ENCODE assay signal across 14 mouse cellular contexts in genomic region chr3:85703141-85703882, GRCm38 (mm10).
A peak's percentile ranks its signal among the peaks of the same experiment; 100 is the strongest.
DNase-seq lines count a peak whose midpoint lies in the region; ATAC-seq and TF ChIP-seq lines count a peak whose summit lies in the region.
"Had no signal": no experiment of that assay in that cellular context is flagged by ENCODE, and none has a peak within 500 bp of the region (broad histone marks: within the 10 kb centered on the region; RNA-seq: fewer than 3 reads in every experiment).

No protein-coding gene starts in this region.

- no peaks in the 10 kb centered on the region for H3K9me3 ChIP-seq in forebrain, postnatal 0 days (ENCODE audit: low read length)
- H3K9me3 ChIP-seq in forebrain, embryonic 12.5 days, result no peaks in the 10 kb centered on the region
- no peaks in the 10 kb centered on the region for H3K9me3 ChIP-seq in intestine, embryonic 15.5 days
- no peaks in the 10 kb centered on the region for H3K9me3 ChIP-seq in intestine, postnatal 0 days (ENCODE audit: control insufficient read depth)
- H3K9me3 ChIP-seq: limb, embryonic 15.5 days; midbrain, embryonic 12.5 days had no signal

- no peak overlapping the region for H3K4me3 ChIP-seq in forebrain, postnatal 0 days (ENCODE audit: low read depth, low read length)
- no peak overlapping the region for H3K4me3 ChIP-seq in forebrain, embryonic 12.5 days (replicated peaks)
- no peak overlapping the region for H3K4me3 ChIP-seq in intestine, embryonic 15.5 days (replicated peaks)
- no peak overlapping the region for H3K4me3 ChIP-seq in intestine, postnatal 0 days (ENCODE audit: low read depth, low read length)
- H3K4me3 ChIP-seq: limb, embryonic 15.5 days; midbrain, embryonic 12.5 days had no signal

- no peaks in the 10 kb centered on the region for H3K4me1 ChIP-seq in forebrain, postnatal 0 days (ENCODE audit: insufficient read depth)
- no peaks in the 10 kb centered on the region; the same call in 1 of the 2 replicates for H3K4me1 ChIP-seq in forebrain, embryonic 12.5 days
- H3K4me1 ChIP-seq in intestine, embryonic 15.5 days (replicated peaks), result no peaks in the 10 kb centered on the region
- no peaks in the 10 kb centered on the region for H3K4me1 ChIP-seq in intestine, postnatal 0 days (replicated peaks; ENCODE audit: control insufficient read depth, insufficient read depth, low read length)
- H3K4me1 ChIP-seq: limb, embryonic 15.5 days; midbrain, embryonic 12.5 days had no signal

- TF ChIP-seq CTCF in forebrain, postnatal 0 days (IDR thresholded peaks at IDR 0.05; ENCODE audit: low read depth), result no peak
- TF ChIP-seq CTCF in intestine, postnatal 0 days (IDR thresholded peaks at IDR 0.05; ENCODE audit: low read depth), result no peak

- no peak overlapping the region for H3K9ac ChIP-seq in forebrain, postnatal 0 days
- H3K9ac ChIP-seq in forebrain, embryonic 12.5 days, result no peak overlapping the region
- no peak overlapping the region for H3K9ac ChIP-seq in intestine, embryonic 15.5 days
- no peak overlapping the region for H3K9ac ChIP-seq in intestine, postnatal 0 days (ENCODE audit: low read depth, low read length)
- H3K9ac ChIP-seq: limb, embryonic 15.5 days; midbrain, embryonic 12.5 days had no signal

- no peaks in the 10 kb centered on the region for H3K36me3 ChIP-seq in forebrain, postnatal 0 days (ENCODE audit: insufficient read depth)
- no peaks in the 10 kb centered on the region for H3K36me3 ChIP-seq in forebrain, embryonic 12.5 days (replicated peaks)
- no peaks in the 10 kb centered on the region for H3K36me3 ChIP-seq in intestine, embryonic 15.5 days
- no peaks in the 10 kb centered on the region for H3K36me3 ChIP-seq in intestine, postnatal 0 days (ENCODE audit: control insufficient read depth, insufficient read depth)
- H3K36me3 ChIP-seq: limb, embryonic 15.5 days; midbrain, embryonic 12.5 days had no signal

- no peak overlapping the region for H3K27ac ChIP-seq in forebrain, postnatal 0 days (ENCODE audit: low read depth, low read length)
- no peak overlapping the region for H3K27ac ChIP-seq in forebrain, embryonic 12.5 days
- no peak overlapping the region for H3K27ac ChIP-seq in intestine, embryonic 15.5 days
- no peak overlapping the region for H3K27ac ChIP-seq in intestine, postnatal 0 days (ENCODE audit: low read depth, low read length)
- H3K27ac ChIP-seq: limb, embryonic 15.5 days; midbrain, embryonic 12.5 days had no signal

- no peaks in the 10 kb centered on the region for H3K27me3 ChIP-seq in forebrain, postnatal 0 days (ENCODE audit: insufficient read depth, low read length)
- H3K27me3 ChIP-seq in forebrain, embryonic 12.5 days, result no peaks in the 10 kb centered on the region
- H3K27me3 ChIP-seq in intestine, embryonic 15.5 days (replicated peaks), result no peaks in the 10 kb centered on the region
- H3K27me3 ChIP-seq in intestine, postnatal 0 days (replicated peaks; ENCODE audit: control insufficient read depth, insufficient read depth, low read length), result no peaks in the 10 kb centered on the region
- H3K27me3 ChIP-seq: limb, embryonic 15.5 days; midbrain, embryonic 12.5 days had no signal

- 46% methylated on average over 6 of the region's 6 CpGs for WGBS in forebrain, postnatal 0 days
- 58% methylated on average over 6 of the region's 6 CpGs for WGBS in forebrain, embryonic 12.5 days
- 50% methylated on average over 6 of the region's 6 CpGs for WGBS in intestine, embryonic 15.5 days
- 43% methylated on average over 6 of the region's 6 CpGs for WGBS in intestine, postnatal 0 days

- DNase-seq in forebrain, postnatal 0 days, result peak; percentile 8
- peak; percentile 20 for DNase-seq in adipocyte (ENCODE audit: low spot score)
- DNase-seq in cerebellum, postnatal 36 days, result peak; percentile 38 to 48
- DNase-seq in layer of hippocampus, postnatal 36 days, result no peak
- DNase-seq: adrenal gland, adult 2 months; kidney, adult 9 months; layer of hippocampus, adult 9-11 months; thymus, postnatal 36 days had no signal

- no peak overlapping the region for H3K4me2 ChIP-seq in forebrain, postnatal 0 days (ENCODE audit: low read depth)
- no peak overlapping the region for H3K4me2 ChIP-seq in forebrain, embryonic 12.5 days
- no peak overlapping the region for H3K4me2 ChIP-seq in intestine, embryonic 15.5 days (replicated peaks)
- H3K4me2 ChIP-seq in intestine, postnatal 0 days (replicated peaks; ENCODE audit: low read depth), result no peak overlapping the region
- H3K4me2 ChIP-seq: limb, embryonic 15.5 days; midbrain, embryonic 12.5 days had no signal

- ATAC-seq in forebrain, postnatal 0 days, result peak; percentile 51
- no peak for ATAC-seq in forebrain, embryonic 12.5 days (ENCODE audit: low FRiP score)
- peak; percentile 65 for ATAC-seq in intestine, embryonic 15.5 days
- ATAC-seq in intestine, postnatal 0 days, result no peak
- ATAC-seq in megakaryocyte, adult 5-6 weeks (ENCODE audit: poor library complexity, severe bottlenecking), result no peak

Comparison
In these comparisons a context has a peak if more than half of its experiments do, and no peak if none do; other contexts are left out.
1. ATAC-seq: peak in forebrain, postnatal 0 days (single experiment) and intestine, embryonic 15.5 days (single experiment); none in forebrain, embryonic 12.5 days (single experiment), intestine, postnatal 0 days (single experiment) and megakaryocyte, adult 5-6 weeks (single experiment).
2. DNase-seq: peak in forebrain, postnatal 0 days (single experiment), adipocyte (single experiment) and cerebellum, postnatal 36 days (2 of 2); none in layer of hippocampus, postnatal 36 days (0 of 2).